Mouse (Mus musculus): ENCODE data around the gene Akr1c6.
"Not testable (repeated sequence)": the region's sequence is repeated elsewhere in the genome, so short reads cannot be mapped to it uniquely, and the experiment has no call there.

Gene Akr1c6

GRCm38 (mm10) chr13:4434006-4434405 lies at the start of gene Akr1c6:
TSS of gene Akr1c6 (plus strand) at chr13:4434306.
- no peak for DNase-seq (ENCODE audit: low read depth, low spot score)

- no peak for DNase-seq (ENCODE audit: low read depth, low spot score)
Measured at GRCm38 (mm10) chr13:4384918-4385317, 49.2 kb upstream of the Akr1c6 start.

- no peak for DNase-seq (ENCODE audit: low read depth, low spot score)
Measured at GRCm38 (mm10) chr13:4385541-4385940, 48.6 kb upstream of the Akr1c6 start.

GRCm38 (mm10) chr13:4388762-4389446 lies 45.2 kb upstream of the Akr1c6 start:
- no peak for DNase-seq (ENCODE audit: low read depth, low spot score)

GRCm38 (mm10) chr13:4400360-4400759 lies 33.7 kb upstream of the Akr1c6 start:
- DNase-seq (ENCODE audit: low read depth, low spot score) = not testable (repeated sequence)

GRCm38 (mm10) chr13:4400831-4401230 lies 33.3 kb upstream of the Akr1c6 start:
- peak; percentile 63 for DNase-seq (ENCODE audit: low read depth, low spot score)

GRCm38 (mm10) chr13:4402221-4402620 lies 31.9 kb upstream of the Akr1c6 start:
- DNase-seq (ENCODE audit: low read depth, low spot score) = peak; percentile 4

GRCm38 (mm10) chr13:4404726-4405125 lies 29.4 kb upstream of the Akr1c6 start:
- DNase-seq (ENCODE audit: low read depth, low spot score) = no peak

- DNase-seq (ENCODE audit: low read depth, low spot score) = no peak
Measured at GRCm38 (mm10) chr13:4406771-4407170, 27.3 kb upstream of the Akr1c6 start.

GRCm38 (mm10) chr13:4428558-4428957 lies 5.5 kb upstream of the Akr1c6 start:
- no peak for DNase-seq (ENCODE audit: low read depth, low spot score)

GRCm38 (mm10) chr13:4429034-4429433 lies 5.1 kb upstream of the Akr1c6 start:
- no peak for DNase-seq (ENCODE audit: low read depth, low spot score)

- no peak for DNase-seq (ENCODE audit: low read depth, low spot score)
Measured at GRCm38 (mm10) chr13:4431129-4431528, 3.0 kb upstream of the Akr1c6 start.

- peak; percentile 52 for DNase-seq (ENCODE audit: low read depth, low spot score)
Measured at GRCm38 (mm10) chr13:4465641-4466040, 31.5 kb downstream of the Akr1c6 start.

GRCm38 (mm10) chr13:4467896-4468295 lies 33.8 kb downstream of the Akr1c6 start:
- DNase-seq (ENCODE audit: low read depth, low spot score) = no peak
